Mouse (Mus musculus): ENCODE results near the gene Gm3604. TPM values are rescaled to one million over a fixed set of nuclear protein-coding genes. Genes with fewer than 3 reads are reported as not detected.
"Not testable (repeated sequence)": the region's sequence is repeated elsewhere in the genome, so short reads cannot be mapped to it uniquely, and the experiment has no call there.

The Gm3604 gene
- total RNA-seq (2014; fragmentation: Nextera tagmentation) (6.9 and 8.8 TPM in 2 replicates), total RNA-seq (2017) (6.7 and 8.3 TPM in 2 replicates), polyA plus RNA-seq (2012) (0.14 and 0.35 TPM in 2 replicates)

DNA sequence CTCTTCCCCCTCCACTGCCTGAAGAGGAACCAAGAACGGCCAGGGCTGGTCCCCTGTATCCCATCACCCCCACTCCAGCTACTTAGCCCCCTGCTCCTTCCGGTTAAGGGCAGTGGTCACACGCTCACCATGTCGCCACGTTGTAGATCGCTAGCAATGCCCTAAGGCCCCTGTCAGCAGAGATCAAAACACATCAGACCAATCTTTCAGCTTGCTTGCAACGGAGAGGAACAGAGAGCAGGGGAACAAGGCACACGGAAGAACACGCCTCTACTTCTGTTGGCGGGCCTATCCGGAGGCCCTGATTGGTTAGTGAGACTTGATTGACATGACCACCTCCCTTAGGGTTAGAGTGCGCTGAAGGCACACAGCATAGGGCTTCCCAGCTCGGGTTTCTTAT, at the start of gene Gm3604:
Gene Gm3604, minus strand, starts transcription at position 226 of the 400 bp plus-strand sequence.
- not testable (repeated sequence) for H3K4me1 ChIP-seq (ENCODE audit: insufficient read depth, low read depth, low read length)
- ATAC-seq (ENCODE audit: extremely low read depth, insufficient number of reproducible peaks, low FRiP score, poor library complexity, severe bottlenecking): peak; percentile 80

DNA sequence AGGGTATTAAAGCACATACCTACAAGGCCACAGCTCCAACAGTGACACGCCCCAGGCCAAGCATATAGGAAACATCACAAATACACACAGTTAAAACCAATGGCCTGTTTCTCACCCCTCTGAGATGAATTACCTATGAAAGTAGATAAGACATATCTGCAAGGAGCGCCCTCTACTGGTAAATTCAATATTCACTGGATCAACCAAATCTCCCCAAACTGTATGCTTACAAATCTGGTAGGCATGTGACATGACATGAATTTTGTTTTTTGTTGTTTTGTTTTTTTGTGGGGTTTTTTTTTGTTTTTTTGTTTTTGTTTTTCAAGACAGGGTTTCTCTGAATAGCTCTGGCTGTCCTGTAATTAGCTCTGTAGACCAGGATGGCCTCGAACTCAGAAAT, 16.2 kb upstream of the Gm3604 start:
- not testable (repeated sequence) for ATAC-seq (ENCODE audit: extremely low read depth, insufficient number of reproducible peaks, low FRiP score, poor library complexity, severe bottlenecking); H3K9me3 ChIP-seq (replicated peaks); DNase-seq (ENCODE audit: low spot score)

More for the DNA sequence above, at the start of gene Gm3604:
- not testable (repeated sequence) for H3K27me3 ChIP-seq (ENCODE audit: insufficient read depth, low read length); H3K36me3 ChIP-seq (replicated peaks); H3K9me3 ChIP-seq (replicated peaks)
- DNase-seq (ENCODE audit: low spot score): peak; percentile 1
- H3K4me3 ChIP-seq (ENCODE audit: low read depth, low read length): peak within 1 kb of the TSS; percentile 70

DNA sequence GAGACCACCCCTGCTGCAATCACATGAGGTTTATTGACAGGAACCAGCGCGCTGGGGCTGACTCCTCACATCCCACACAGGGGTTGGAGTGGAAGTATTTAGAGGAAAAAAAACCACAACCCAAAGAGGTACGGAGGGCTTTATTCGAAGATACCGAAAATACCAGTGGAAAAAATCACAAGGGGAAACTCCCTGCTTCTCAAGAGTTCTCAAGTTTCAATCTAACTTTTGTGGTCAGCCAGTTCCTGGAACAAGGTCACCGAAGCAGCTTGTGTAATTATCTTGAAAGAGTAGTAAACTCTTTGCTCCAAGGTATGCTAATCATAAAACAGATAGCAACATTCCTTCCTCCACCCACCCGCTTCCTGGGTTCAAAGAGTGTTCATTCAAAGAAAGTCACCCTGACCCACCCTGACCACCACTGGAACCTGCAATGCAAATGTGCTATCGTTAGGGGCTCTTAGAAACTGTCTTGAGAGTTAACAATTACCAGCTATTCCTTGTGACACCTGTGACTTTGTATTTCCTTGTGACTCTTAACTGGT, 7.2 kb upstream of the Gm3604 start:
- H3K4me1 ChIP-seq (ENCODE audit: insufficient read depth, low read depth, low read length); H3K27me3 ChIP-seq (ENCODE audit: insufficient read depth, low read length); H3K4me3 ChIP-seq (ENCODE audit: low read depth, low read length); H3K9me3 ChIP-seq (replicated peaks); DNase-seq (ENCODE audit: low spot score); ATAC-seq (ENCODE audit: extremely low read depth, insufficient number of reproducible peaks, low FRiP score, poor library complexity, severe bottlenecking); H3K36me3 ChIP-seq (replicated peaks): not testable (repeated sequence)

More for the DNA sequence above, 16.2 kb upstream of the Gm3604 start:
- not testable (repeated sequence) for H3K36me3 ChIP-seq (replicated peaks); H3K27me3 ChIP-seq (ENCODE audit: insufficient read depth, low read length); H3K4me1 ChIP-seq (ENCODE audit: insufficient read depth, low read depth, low read length); H3K4me3 ChIP-seq (ENCODE audit: low read depth, low read length)

DNA sequence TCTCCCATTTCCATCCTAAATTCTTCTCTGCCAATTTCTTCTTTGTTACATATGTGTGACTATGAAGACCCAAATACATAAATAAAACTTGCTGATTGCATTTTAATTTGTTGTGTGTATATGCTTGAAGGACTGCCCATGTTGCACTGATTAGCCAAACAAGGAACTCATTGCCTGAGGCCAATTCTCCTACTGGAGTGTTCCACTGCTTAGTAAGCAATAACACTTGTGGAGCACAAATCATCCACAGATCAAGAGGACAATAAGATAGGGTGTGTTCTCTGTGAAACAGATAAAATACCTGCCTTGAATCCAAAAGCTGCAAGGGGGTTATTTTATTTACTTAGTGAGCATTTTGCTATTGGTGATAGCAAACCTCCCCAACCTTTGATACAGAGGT, 51.2 kb downstream of the Gm3604 start:
- ATAC-seq (ENCODE audit: extremely low read depth, insufficient number of reproducible peaks, low FRiP score, poor library complexity, severe bottlenecking): no peak
- Histone ChIP-seq H3K9me3 (replicated peaks) (no peaks in the 10 kb centered on the region; the same call in 1 of the 2 replicates), H3K4me1 (ENCODE audit: insufficient read depth, low read depth, low read length) (no peaks in the 10 kb centered on the region), H3K4me3 (ENCODE audit: low read depth, low read length) (no peak overlapping the region), H3K27me3 (ENCODE audit: insufficient read depth, low read length) (no peaks in the 10 kb centered on the region), H3K36me3 (replicated peaks) (no peaks in the 10 kb centered on the region)
- no peak for DNase-seq (ENCODE audit: low spot score)
- TF ChIP-seq GATA1 (IDR thresholded peaks at IDR 0.05; ENCODE audit: borderline replicate concordance, low read length): no peak
- no peak for TF ChIP-seq TAL1 (conservative IDR thresholded peaks at IDR 0.05; ENCODE audit: low read depth, low read length)
- TF ChIP-seq CTCF (IDR thresholded peaks at IDR 0.05; ENCODE audit: low read depth, low read length): no peak
- TF ChIP-seq POLR2AphosphoS5 (IDR thresholded peaks at IDR 0.05; ENCODE audit: insufficient replicate concordance, low read depth, low read length): no peak
- TF ChIP-seq GATA2 (IDR thresholded peaks at IDR 0.05; ENCODE audit: borderline replicate concordance, low read depth, low read length): no peak

DNA sequence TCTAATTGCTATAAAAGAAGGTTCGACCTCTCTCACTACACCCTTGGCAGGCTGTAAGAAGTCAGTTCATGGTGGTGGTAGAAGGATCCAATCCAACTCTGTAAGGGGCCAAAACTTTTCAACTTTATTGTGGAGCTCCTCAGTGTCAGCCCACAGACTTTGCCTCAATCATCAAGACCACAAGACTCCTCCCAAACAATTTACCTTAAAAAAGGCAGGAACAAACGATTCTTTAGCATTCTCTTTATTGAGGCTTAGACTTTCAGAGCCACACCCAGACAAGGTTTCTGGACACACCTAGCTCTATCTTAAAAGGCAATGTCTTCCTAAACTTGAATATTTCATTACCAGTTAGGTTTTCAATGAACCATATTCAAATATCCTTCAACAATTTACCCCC, 51.6 kb downstream of the Gm3604 start:
- TF ChIP-seq CTCF (IDR thresholded peaks at IDR 0.05; ENCODE audit: low read depth, low read length): no peak
- TF ChIP-seq GATA2 (IDR thresholded peaks at IDR 0.05; ENCODE audit: borderline replicate concordance, low read depth, low read length): no peak
- no peak for TF ChIP-seq TAL1 (conservative IDR thresholded peaks at IDR 0.05; ENCODE audit: low read depth, low read length)
- TF ChIP-seq POLR2AphosphoS5 (IDR thresholded peaks at IDR 0.05; ENCODE audit: insufficient replicate concordance, low read depth, low read length): no peak
- no peak for TF ChIP-seq GATA1 (IDR thresholded peaks at IDR 0.05; ENCODE audit: borderline replicate concordance, low read length)
- ATAC-seq (ENCODE audit: extremely low read depth, insufficient number of reproducible peaks, low FRiP score, poor library complexity, severe bottlenecking) (no peak), DNase-seq (ENCODE audit: low spot score) (no peak)
- Histone ChIP-seq H3K27me3 (ENCODE audit: insufficient read depth, low read length) (no peaks in the 10 kb centered on the region), H3K9me3 (replicated peaks) (no peaks in the 10 kb centered on the region; the same call in 1 of the 2 replicates), H3K4me3 (ENCODE audit: low read depth, low read length) (no peak overlapping the region), H3K36me3 (replicated peaks) (no peaks in the 10 kb centered on the region), H3K4me1 (ENCODE audit: insufficient read depth, low read depth, low read length) (no peaks in the 10 kb centered on the region)

Other genes starting within 250 kb of the Gm3604 start
- 19.2 and 31.2 TPM in 2 replicates for gene Gm49359, start 83.7 kb upstream of the Gm3604 start, total RNA-seq (2014; fragmentation: Nextera tagmentation)
- 13.1 and 18.5 TPM in 2 replicates for gene Gm49359, start 83.7 kb upstream of the Gm3604 start, total RNA-seq (2017)
- gene Gm49359, start 83.7 kb upstream of the Gm3604 start, polyA plus RNA-seq (2012): 0.70 and 1.1 TPM in 2 replicates
- 1.3 and 6.5 TPM in 2 replicates for gene Zfp935, start 175.3 kb upstream of the Gm3604 start, total RNA-seq (2014; fragmentation: Nextera tagmentation)
- 0.06 TPM in 1 of 2 replicates, not detected in the other for gene Zfp935, start 175.3 kb upstream of the Gm3604 start, total RNA-seq (2017)
- 0.29 TPM in 1 of 2 replicates, not detected in the other for gene Zfp935, start 175.3 kb upstream of the Gm3604 start, polyA plus RNA-seq (2012)
- gene Zfp934, start 188.0 kb upstream of the Gm3604 start, total RNA-seq (2014; fragmentation: Nextera tagmentation): 12.3 and 16.4 TPM in 2 replicates
- 4.8 and 8.1 TPM in 2 replicates for gene Zfp934, start 188.0 kb upstream of the Gm3604 start, total RNA-seq (2017)
- 0.14 and 0.28 TPM in 2 replicates for gene Zfp934, start 188.0 kb upstream of the Gm3604 start, polyA plus RNA-seq (2012)
- gene 6720489N17Rik, start 241.0 kb upstream of the Gm3604 start, total RNA-seq (2014; fragmentation: Nextera tagmentation): not detected in 2 replicates
- gene 6720489N17Rik, start 241.0 kb upstream of the Gm3604 start, total RNA-seq (2017): 0.05 TPM in 1 of 2 replicates, not detected in the other
- not detected in 2 replicates for gene 6720489N17Rik, start 241.0 kb upstream of the Gm3604 start, polyA plus RNA-seq (2012)